Mouse (Mus musculus) heart, adult 8-10 months (tissue): ENCODE data around the gene Fuk. TPM values are rescaled to one million over a fixed set of nuclear protein-coding genes. Genes with fewer than 3 reads are reported as not detected.
"Not testable (repeated sequence)": the region's sequence is repeated elsewhere in the genome, so short reads cannot be mapped to it uniquely, and the experiment has no call there.

Experiments
- DNase-seq: peaks from one replicate; pipeline ENCODE4 v3.0.0; 2022; ENCODE audit warnings: low spot score
- total RNA-seq, 4 experiments: library from RNA; stranded (reverse); gene quantifications; 2 replicates each; pipeline ENCODE4 v1.2.4; 2022

Gene Fuk
- total RNA-seq, 4 experiments from 2014 or later, result 4.5 to 5.4 (median 4.6) TPM

DNA sequence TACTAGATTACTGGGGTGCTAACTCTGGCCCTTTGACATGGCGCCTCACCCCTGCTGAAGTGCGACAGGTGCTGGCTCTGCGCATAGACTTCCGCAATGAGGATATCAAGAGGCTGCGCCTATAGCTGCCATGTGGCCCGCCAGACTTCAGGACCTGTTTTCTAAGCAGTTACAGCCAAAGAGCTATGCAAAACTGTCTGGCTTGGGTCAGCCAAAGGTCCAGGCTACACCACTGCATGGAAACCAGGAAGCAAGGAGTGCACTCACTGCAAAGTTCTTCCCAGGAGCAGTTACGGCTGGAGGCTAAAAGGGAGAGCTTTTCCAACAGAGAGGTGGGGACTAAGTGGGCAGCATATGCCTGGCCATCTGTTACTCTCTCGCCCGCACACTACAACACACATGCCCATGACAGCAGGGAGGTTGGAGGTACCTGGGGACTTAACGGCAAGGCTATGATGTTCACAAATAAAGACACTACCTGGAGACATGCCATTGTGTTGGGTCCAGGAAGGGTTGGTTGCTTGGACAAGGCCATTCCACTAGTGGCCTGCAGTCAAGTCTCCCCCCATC lies 20.5 kb downstream of the Fuk start:
- no peak for DNase-seq

DNA sequence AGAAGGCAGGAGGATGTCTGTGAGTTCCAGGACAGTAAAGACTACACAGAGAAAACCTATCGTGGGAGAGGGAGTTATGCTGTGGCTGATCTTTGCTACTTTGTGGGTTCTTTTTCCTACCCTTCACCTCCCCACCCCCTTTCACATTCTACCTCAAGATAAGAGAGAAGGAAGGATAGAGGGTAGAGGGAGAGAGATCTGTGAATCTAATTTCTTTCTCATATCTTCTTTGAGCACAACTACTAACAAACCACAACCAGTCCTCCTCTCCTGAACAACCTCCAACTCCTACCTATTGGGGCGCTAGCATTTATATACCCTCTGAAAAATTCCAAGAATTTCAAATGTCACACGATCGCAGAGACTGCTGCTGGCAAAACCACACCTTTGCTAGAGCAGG lies 24.4 kb downstream of the Fuk start:
- no peak for DNase-seq

DNA sequence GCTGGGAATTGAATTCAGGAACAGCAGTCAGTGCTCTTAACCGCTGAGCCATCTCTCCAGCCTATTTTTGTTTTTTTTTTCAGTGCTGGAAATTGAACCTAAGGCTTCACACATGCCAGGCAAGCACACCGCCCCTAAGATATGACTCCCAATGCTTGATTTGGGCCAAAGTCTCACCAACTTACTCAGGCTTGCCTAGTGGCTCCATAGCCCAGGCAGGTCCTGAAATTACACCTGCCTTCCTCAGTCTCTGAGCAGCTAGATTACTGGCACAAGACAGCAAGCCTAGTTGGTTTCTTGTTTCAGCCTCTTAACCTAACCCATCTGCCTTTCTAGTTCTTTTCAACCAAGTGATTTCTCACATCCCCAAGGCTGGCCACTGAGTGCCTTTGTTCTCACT lies 31.8 kb downstream of the Fuk start:
- no peak for DNase-seq

DNA sequence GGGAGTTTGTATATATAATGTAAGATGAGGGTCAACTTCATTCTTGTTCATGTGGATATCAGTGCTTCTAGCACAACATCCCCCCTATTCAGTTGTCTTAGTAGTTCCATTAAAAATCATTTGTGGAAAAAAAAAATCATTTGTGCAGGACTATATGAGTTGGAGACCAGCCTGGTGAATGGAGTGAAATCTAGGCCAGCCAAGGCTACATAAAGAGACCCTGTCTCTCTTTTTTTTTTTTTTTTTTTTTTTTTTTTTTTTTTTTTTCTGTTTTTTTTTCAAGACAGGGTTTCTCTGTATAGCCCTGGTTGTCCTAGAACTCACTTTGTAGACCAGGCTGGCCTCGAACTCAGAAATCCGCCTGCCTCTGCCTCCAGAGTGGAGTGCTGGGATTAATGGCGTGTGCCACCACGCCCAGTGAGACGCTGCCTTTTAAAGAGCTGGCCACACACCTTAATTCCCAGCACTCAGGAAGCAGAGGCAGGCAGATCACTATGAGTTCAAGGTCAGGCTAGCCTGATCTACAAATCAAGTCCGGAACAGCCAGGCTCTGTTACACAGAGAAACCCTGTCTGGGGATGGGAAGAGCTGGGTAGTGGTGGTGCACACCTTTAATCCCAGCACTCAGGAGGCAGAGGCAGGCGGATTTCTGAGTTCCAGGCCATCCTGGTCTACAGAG lies 40.8 kb downstream of the Fuk start:
- not testable (repeated sequence) for DNase-seq

DNA sequence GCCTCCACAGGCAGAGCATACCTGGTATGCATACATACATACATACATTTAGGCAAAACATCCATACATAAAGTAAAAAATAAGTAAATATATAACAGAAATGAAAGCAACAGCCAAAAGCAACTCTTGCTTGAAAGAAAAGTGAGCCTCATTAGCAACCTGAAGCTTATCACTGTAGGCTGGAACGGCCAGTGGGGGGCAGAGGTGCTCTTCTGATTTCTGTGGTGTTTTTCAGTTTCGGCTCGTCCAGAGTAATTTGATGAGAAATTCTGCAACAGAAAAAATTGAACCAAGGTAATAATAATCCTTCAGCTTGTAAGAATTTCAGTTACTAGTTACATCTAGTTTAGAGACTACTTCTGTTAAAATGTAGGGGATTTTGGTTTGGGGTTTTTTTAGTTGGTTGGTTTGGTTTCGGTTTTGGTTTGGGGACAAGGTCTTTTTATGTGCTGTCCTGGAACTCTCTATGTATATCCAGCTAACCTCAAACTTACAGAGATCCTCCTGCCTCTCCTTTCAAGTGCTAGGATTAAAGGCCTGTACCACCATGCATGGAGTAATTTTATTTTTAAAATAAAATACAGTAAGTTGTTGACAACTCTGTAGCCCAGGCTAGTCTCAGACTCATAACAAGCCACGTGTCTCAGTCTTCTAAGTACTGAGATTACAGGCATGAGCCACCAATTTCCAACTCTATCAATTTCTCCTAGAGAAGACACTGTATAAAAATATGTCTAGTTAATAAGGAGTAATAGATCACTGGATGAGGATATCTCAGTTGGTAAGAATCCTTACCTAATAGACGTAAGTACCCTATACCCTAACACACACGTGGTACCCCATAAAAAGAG lies 42.4 kb downstream of the Fuk start:
- no peak for DNase-seq

DNA sequence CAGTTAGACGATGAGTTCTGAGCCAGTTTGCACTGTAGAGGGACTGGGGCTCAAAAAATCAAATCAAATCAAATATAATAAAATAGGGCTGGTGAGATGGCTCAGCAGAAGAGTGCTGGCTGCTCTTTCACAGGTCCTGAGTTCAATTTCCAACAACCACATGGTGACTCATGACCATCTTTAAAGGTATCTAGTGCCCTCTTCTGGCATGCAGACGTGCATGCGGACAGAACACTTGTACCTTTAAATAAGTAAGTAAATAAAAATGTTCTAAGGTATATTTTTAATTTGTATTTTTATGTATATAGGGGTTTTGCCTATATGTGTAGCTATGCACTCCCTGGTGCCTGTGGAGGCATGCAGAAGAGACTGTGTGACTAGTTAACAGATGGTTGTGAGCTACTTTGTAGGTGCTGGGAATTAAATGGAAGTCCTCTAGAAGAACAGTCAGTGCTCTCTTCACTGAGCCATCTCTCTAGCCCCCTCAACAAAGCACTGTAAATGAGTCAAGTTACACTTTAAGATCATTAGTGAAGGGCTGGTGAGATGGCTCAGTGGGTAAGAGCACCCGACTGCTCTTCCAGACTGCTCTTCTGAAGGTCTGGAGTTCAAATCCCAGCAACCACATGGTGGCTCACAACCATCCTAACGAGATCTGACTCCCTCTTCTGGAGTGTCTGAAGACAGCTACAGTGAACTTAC lies 45.4 kb downstream of the Fuk start:
- no peak for DNase-seq

DNA sequence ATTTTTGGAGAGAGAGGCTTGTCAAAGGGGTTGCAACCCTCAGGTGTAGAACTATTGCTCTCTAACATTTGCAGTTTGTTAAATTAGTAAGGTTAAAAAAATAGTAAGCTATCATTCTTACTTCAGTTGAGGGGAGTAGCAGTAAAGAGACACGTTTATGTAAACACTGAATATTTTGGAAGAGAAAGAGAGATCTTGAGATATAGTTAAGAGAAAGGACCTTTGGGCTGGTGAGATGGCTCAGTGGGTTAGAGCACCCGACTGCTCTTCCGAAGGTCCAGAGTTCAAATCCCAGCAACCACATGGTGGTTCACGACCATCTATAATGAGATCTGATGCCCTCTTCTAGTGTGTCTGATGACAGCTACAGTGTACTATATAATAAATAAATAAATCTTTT lies 46.2 kb downstream of the Fuk start:
- not testable (repeated sequence) for DNase-seq

DNA sequence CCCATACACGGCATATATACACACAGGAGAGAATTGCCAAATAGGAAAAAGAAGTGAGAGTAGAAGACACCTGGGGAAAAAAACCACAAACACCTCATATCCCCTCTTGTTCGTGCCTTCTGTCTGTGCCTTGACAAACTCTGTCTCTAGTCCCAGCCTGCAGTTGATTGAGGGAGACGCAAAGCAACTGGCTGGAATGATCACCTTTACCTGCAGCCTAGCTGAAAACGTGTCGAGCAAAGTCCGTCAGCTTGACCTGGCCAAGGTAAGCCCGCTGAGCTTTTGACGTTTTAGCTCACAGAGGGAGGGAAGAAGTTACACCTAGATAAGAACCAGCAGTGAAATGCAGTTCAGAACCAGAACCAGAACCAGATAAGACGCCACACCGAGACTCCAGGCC lies 51.1 kb downstream of the Fuk start:
- DNase-seq, result no peak

DNA sequence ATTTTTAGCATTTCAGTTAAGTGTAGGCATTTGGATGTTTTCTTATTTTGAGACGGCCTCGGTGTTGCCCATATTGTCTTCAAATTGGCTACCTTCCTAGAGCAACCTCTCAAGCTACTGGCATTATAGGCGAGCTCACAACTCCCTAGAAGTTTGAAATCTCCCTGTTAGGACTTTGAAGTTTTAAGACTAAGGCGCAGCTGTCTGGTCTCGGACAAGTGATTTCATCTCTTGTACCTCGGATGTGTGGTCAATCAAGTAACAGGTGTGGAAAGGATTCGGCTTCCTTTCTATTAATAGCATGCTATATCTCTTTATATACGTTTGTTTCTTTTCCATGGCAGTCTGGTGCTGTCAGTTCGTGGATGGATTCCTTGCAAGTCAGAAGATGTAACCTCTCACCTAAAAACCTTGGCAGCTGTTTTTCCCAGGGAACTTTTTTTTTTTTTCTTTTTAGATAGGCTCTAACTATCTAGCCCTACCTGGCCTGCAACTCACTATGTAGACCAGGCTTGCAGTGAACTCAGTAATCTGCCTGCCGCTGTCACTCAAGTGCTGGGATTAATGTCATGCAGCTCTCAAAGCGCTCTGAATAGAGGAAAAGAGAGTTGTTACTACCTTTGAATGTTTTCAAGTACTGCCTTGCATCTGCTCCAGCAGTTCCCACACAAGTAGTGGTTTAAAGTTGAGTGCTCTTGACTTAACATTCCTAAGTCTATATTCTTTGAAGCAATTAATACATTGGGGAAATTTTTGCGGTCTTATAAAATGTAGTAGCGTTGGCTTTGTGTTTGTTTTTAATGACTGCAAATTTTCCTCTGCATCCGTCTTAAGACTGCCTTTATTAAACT lies 54.4 kb downstream of the Fuk start:
- DNase-seq, result no peak

DNA sequence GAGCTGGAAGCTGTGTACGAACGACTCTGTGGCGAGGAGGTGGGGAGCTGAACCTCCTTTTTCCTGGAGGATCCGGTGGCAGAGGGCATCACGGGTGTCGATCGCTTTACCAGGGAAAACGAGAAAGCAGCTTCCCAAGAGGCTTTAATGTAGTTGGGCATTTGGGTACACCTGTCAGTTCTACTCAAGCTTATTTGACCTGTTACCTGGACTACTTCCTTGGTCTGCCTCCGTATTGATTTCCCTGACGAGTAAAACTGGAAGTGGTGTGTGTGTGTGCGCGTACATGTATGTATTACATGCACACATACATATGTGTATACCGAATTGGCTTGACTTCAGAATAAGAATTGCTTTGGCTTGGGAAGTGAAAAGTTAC lies 55.1 kb downstream of the Fuk start:
- no peak for DNase-seq

DNA sequence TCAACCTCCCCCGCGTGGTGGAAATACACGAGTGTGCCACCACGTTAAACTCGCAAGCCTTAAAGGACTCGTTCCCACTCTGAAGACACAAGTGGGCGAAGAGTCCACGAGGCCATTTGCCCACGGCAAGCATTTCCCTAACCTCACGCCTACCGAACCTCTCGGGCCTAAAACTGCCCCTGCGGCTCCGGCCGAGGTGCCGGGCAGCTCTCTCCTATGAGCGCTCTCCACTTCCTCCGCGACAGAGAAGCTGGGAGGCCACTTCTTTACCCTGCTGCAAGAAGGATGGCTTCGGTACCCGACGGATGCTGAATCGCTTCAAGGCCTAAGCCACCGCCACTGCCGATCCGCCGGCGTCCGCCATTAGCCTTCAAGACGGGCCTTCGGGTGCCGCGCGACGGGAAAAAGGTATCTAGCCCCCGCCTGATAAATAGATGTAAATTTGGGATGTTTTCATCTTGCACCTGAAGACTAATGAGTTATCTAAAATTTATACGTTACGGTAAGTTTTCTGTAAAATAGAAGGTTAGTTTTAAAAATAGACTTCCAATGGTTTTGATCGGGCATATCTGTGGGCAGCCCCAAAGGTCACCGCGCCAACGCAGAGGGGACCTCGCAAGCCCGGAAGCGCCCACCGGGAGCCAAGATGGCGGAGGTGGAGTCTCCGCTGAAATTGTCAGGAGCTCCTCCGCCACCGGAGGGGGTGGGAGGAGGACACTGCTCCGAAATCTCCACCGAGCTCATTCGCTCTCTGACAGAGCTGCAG lies 55.7 kb downstream of the Fuk start, which contains the start of the genes Cog4 and Sf3b3:
Gene Cog4 (plus strand): TSS at position 196 of the 766 bp plus-strand sequence.
Gene Sf3b3 (minus strand): TSS at position 383 of the 766 bp plus-strand sequence.
- DNase-seq, result peak; percentile 92

DNA sequence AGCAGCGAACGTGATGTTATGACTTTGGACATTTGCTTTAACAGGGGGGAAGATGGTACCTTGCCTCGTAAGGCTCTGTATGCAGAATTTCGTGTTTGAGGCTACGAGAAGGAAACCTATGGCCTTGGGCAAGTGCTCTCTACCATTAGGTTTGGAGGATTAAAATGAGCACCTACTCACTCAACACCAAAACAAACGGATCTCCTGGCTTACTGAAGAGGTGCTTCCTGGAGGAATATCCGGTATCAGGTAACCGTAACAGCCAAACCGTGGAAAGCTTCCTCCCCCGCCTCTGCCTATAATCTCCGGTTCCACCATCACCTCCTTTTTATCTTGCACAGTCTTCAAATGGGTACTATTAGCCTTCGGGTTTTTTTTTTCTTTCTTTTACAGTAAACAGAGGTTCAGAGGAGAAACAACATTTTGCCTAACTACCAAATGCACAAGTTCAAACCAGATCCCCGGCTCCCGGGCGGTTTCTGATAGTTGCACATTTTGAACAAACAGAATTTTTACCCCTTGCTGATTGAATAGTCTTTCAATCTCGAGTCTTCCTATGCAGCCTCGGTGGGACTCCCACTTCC lies 56.4 kb downstream of the Fuk start:
- DNase-seq, result peak; percentile 3

DNA sequence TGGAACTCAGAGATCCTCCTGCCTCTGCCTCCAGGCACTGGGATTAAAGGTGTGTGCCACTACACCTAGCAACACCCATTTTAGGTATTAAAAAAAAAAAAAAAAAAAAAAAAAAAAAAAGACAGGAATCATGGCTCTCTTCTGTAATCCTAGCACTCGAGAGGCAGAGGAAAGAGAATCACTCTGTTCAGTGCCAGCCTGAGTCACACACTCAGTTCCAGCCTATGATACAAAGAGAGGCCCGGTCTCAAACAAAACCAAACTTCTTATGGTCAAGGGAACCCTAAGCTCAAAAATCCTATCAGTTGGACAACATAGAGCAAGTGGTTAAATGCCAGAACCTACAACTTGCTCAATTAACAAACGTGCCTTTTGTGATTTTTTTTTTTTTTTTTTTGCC lies 57.3 kb downstream of the Fuk start:
- DNase-seq, result no peak

DNA sequence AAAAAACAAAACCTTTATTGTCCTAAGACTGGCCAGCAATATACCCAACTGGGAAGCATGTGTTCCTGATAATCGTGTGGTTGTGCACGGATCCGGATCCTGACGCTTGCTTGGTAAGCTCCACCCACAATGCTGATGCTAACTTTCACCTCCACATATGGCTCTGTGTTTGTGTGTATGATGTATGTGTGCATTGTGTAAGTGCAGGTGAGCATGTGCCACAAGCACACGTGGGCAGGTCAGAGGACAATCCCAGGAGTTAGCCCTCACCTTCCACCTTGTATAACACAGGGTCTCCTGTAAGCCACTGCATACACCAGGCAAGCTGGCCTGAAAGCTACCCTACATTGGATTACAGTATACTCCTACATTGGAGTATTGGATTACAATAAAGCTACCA lies 59.1 kb downstream of the Fuk start:
- no peak for DNase-seq

DNA sequence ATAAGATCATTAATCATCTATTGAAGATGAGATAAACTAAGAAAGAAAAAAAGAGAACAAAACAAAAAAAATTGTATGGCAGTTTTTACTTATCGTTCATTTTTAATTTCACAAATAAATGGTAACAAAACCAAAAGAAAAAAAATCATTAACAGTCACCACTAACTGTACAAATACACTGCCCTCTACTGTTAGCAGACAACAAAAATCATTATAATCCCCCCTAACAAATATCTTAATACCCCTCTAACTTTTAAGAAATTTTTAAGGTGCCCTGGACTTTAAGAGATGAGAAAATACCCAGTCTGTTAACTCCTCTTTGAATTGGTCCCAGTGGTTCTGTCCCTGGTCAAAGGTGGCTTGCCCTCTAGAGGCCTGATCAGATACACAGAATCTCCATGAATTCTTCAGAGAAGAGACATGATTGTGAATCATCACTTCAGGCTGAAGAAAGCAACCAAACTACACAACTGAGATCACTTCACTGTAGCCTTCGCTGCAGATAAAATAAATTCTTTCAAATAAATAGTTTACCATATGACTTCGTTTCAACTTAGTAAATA lies 60.2 kb downstream of the Fuk start:
- no peak for DNase-seq
